Mouse (Mus musculus) limb, embryonic 12.5 days (tissue): ENCODE results near the gene Synj2bp. TPM values are rescaled to one million over a fixed set of nuclear protein-coding genes. Genes with fewer than 3 reads are reported as not detected.
"Not testable (repeated sequence)": the region's sequence is repeated elsewhere in the genome, so short reads cannot be mapped to it uniquely, and the experiment has no call there.

Experiments used
- ATAC-seq: fragments of 200-750 bp; cut with Nextera tagmentation; 2 replicates; pipeline ENCODE4 v1.8.0; 2017; ENCODE audit warnings: low read depth, moderate TSS enrichment; ENCODE audit not compliant: insufficient number of reproducible peaks, insufficient read depth, low FRiP score, low TSS enrichment
- H3K27ac ChIP-seq: fragments of 300-500 bp; sonication (generic); 2 replicates; pipeline ENCODE4 v1.5.1; 2016; ENCODE audit warnings: mild to moderate bottlenecking, moderate library complexity
- H3K27me3 ChIP-seq: fragments of 300-500 bp; sonication (generic); 2 replicates; pipeline ENCODE4 v1.6.1; 2016; ENCODE audit warnings: mild to moderate bottlenecking, moderate library complexity
- H3K36me3 ChIP-seq: fragments of 300-500 bp; sonication (generic); 2 replicates; pipeline ENCODE4 v1.6.1; 2016; ENCODE audit warnings: mild to moderate bottlenecking, moderate library complexity
- H3K4me1 ChIP-seq: fragments of 300-500 bp; sonication (generic); replicated peaks from 2 replicates; pipeline ENCODE4 v1.6.1; 2016
- H3K4me2 ChIP-seq: fragments of 300-500 bp; sonication (generic); 2 replicates; pipeline ENCODE4 v1.6.1; 2016; ENCODE audit warnings: mild to moderate bottlenecking, moderate library complexity
- H3K4me3 ChIP-seq: fragments of 300-500 bp; sonication (generic); replicated peaks from 2 replicates; pipeline ENCODE4 v1.5.1; 2016; ENCODE audit warnings: mild to moderate bottlenecking
- H3K9ac ChIP-seq: fragments of 300-500 bp; sonication (generic); replicated peaks from 2 replicates; pipeline ENCODE4 v1.6.1; 2016; ENCODE audit warnings: mild to moderate bottlenecking, moderate library complexity
- H3K9me3 ChIP-seq: fragments of 300-500 bp; sonication (generic); 2 replicates; pipeline ENCODE4 v1.6.1; 2016; ENCODE audit warnings: mild to moderate bottlenecking, moderate library complexity
- WGBS: fragments of 180-500 bp; shearing (Covaris S2); methylation state at CpG from one replicate; pipeline ENCODE4 v1.1.7; 2016; 5-methylcytosine and 5-hydroxymethylcytosine counted together
- polyA plus RNA-seq: library from polyadenylated mRNA; unstranded; fragments of >200 nt; fragmentation: Nextera tagmentation; extraction: Ambion mirVana; gene quantifications from 2 replicates; pipeline ENCODE4 v1.2.1, GENCODE M21; 2016

Gene Synj2bp
- polyA plus RNA-seq, 1 experiment from 2014 or later: 39.5 TPM

GRCm38 (mm10) chr12:81484727-81485191 is 48.0 kb downstream of the Synj2bp start, which contains the start of gene Cox16:
TSS of gene Cox16 (minus strand) at chr12:81485127.
- ATAC-seq: peak; percentile 97
- no peaks in the 10 kb centered on the region for H3K27me3 ChIP-seq
- H3K9me3 ChIP-seq: no peaks in the 10 kb centered on the region
- peak within 1 kb of the TSS; percentile 53 for H3K9ac ChIP-seq
- H3K4me2 ChIP-seq: peak within 1 kb of the TSS; percentile 60
- H3K36me3 ChIP-seq: no peaks in the 10 kb centered on the region; the same call in 1 of the 2 replicates
- peak within 1 kb of the TSS; percentile 92 for H3K27ac ChIP-seq
- 0% methylated on average over 31 of the region's 31 CpGs for WGBS
- H3K4me1 ChIP-seq: no peaks in the 10 kb centered on the region
- H3K4me3 ChIP-seq: peak within 1 kb of the TSS; percentile 62

GRCm38 (mm10) chr12:81484212-81484611 is 48.5 kb downstream of the Synj2bp start:
- peak overlapping the region; percentile 53; the same call in 1 of the 2 replicates for H3K9ac ChIP-seq
- H3K27ac ChIP-seq: no peak overlapping the region
- H3K4me3 ChIP-seq: peak overlapping the region; percentile 62
- WGBS: 3% methylated on average over 7 of the region's 7 CpGs
- no peak for ATAC-seq
- H3K36me3 ChIP-seq: no peaks in the 10 kb centered on the region; the same call in 1 of the 2 replicates
- peak overlapping the region; percentile 60 for H3K4me2 ChIP-seq
- no peaks in the 10 kb centered on the region for H3K27me3 ChIP-seq
- H3K4me1 ChIP-seq: no peaks in the 10 kb centered on the region
- no peaks in the 10 kb centered on the region for H3K9me3 ChIP-seq

- ATAC-seq: no peak
- Histone ChIP-seq H3K27ac (no peak overlapping the region), H3K9ac (no peak overlapping the region), H3K4me3 (peak overlapping the region; percentile 62), H3K4me2 (peak overlapping the region; percentile 60), H3K4me1 (no peaks in the 10 kb centered on the region), H3K27me3 (no peaks in the 10 kb centered on the region), H3K9me3 (no peaks in the 10 kb centered on the region), H3K36me3 (no peaks in the 10 kb centered on the region; the same call in 1 of the 2 replicates)
- WGBS: 51% methylated on average over 17 of the region's 17 CpGs
Measured at GRCm38 (mm10) chr12:81483656-81484055, 49.1 kb downstream of the Synj2bp start.

GRCm38 (mm10) chr12:81459051-81459450 is 73.7 kb downstream of the Synj2bp start:
- H3K27me3 ChIP-seq, H3K4me3 ChIP-seq, H3K9ac ChIP-seq, H3K4me1 ChIP-seq, H3K4me2 ChIP-seq, H3K36me3 ChIP-seq, H3K27ac ChIP-seq, ATAC-seq: not testable (repeated sequence)
- 94% methylated on average over 7 of the region's 7 CpGs for WGBS
- H3K9me3 ChIP-seq: peaks cover 16% of the 10 kb centered on the region

Other genes with a start within 250 kb of the Synj2bp start
- 0.50 and 0.99 TPM in 2 replicates for gene Slc8a3, start 199.7 kb downstream of the Synj2bp start, polyA plus RNA-seq
- 0.17 and 0.26 TPM in 2 replicates for gene Gm4787, start 153.4 kb downstream of the Synj2bp start, polyA plus RNA-seq
- 0.44 and 0.49 TPM in 2 replicates for gene Adam4, start 111.0 kb downstream of the Synj2bp start, polyA plus RNA-seq
- gene Cox16, start 47.8 kb downstream of the Synj2bp start, polyA plus RNA-seq: 132 and 136 TPM in 2 replicates
- gene Gm20498, start within 50 bp of the Synj2bp start, polyA plus RNA-seq: 26.3 and 26.7 TPM in 2 replicates
- 0.60 and 0.64 TPM in 2 replicates for gene Adam21, start 35.6 kb upstream of the Synj2bp start, polyA plus RNA-seq
- 87.2 and 91.8 TPM in 2 replicates for gene Med6, start 62.1 kb upstream of the Synj2bp start, polyA plus RNA-seq
- 0.84 and 0.91 TPM in 2 replicates for gene Ttc9, start 98.3 kb upstream of the Synj2bp start, polyA plus RNA-seq
- gene Map3k9, start 248.3 kb upstream of the Synj2bp start, polyA plus RNA-seq: 0.91 and 0.98 TPM in 2 replicates